Mouse (Mus musculus): Measurements from ENCODE around the gene Gm21778. TPM values are rescaled to one million over a fixed set of nuclear protein-coding genes. Genes with fewer than 3 reads are reported as not detected.
"Not testable (repeated sequence)": the region's sequence is repeated elsewhere in the genome, so short reads cannot be mapped to it uniquely, and the experiment has no call there.

Gm21778 gene
- not detected in 2 replicates for polyA plus RNA-seq (2016; fragmentation: Nextera tagmentation; extraction: Ambion mirVana)

GRCm38 (mm10) chrY:5942160-5942559 is at the start of gene Gm21778:
TSS of gene Gm21778 (plus strand) at chrY:5942460.
- not testable (repeated sequence) for H3K36me3 ChIP-seq; H3K9me3 ChIP-seq (replicated peaks); H3K27me3 ChIP-seq (ENCODE audit: low read depth, poor library complexity, severe bottlenecking); H3K4me3 ChIP-seq; H3K4me1 ChIP-seq; DNase-seq (ENCODE audit: low spot score); H3K27ac ChIP-seq

Other genes with a start within 250 kb of the Gm21778 start
- not detected in 2 replicates for gene Gm20914, start 216.5 kb upstream of the Gm21778 start, polyA plus RNA-seq (2016; fragmentation: Nextera tagmentation; extraction: Ambion mirVana)
- not detected in 2 replicates for gene Gm28171, start 149.1 kb upstream of the Gm21778 start, polyA plus RNA-seq (2016; fragmentation: Nextera tagmentation; extraction: Ambion mirVana)